Mouse (Mus musculus) megakaryocyte, embryonic 14.5 days (primary cell): ENCODE measurements at regions not wholly inside any gene's neighbourhood (a gene's known extent, or its start where the extent isn't known, plus 50 kb on each side); places are given as distances from the start of the nearest gene placed in this dataset.
"Not testable (repeated sequence)": the region's sequence is repeated elsewhere in the genome, so short reads cannot be mapped to it uniquely, and the experiment has no call there.

Source experiments
- H3K27me3 ChIP-seq: replicated peaks from 2 replicates; pipeline ENCODE3; 2012; ENCODE audit warnings: inconsistent platforms
- H3K36me3 ChIP-seq: replicated peaks from 2 replicates; pipeline ENCODE3; 2012; ENCODE audit warnings: low read length, inconsistent platforms, mixed read lengths
- H3K4me1 ChIP-seq: 2 replicates; pipeline ENCODE4 v1.6.1; 2012; ENCODE audit warnings: inconsistent platforms
- H3K4me3 ChIP-seq: replicated peaks from 2 replicates; pipeline ENCODE3; 2012; ENCODE audit warnings: moderate library complexity, mild to moderate bottlenecking, inconsistent platforms
- H3K9me3 ChIP-seq: 2 replicates; pipeline ENCODE4 v1.6.1; 2012; ENCODE audit warnings: inconsistent platforms
- FLI1 ChIP-seq: IDR thresholded peaks from 2 replicates; pipeline ENCODE4 v1.6.1; 2012; ENCODE audit warnings: low read length, inconsistent platforms, mixed read lengths
- GATA1 ChIP-seq: IDR thresholded peaks from 3 replicates; pipeline ENCODE4 v1.6.1; 2012; ENCODE audit warnings: mixed read lengths, low read length, inconsistent platforms, borderline replicate concordance

DNA sequence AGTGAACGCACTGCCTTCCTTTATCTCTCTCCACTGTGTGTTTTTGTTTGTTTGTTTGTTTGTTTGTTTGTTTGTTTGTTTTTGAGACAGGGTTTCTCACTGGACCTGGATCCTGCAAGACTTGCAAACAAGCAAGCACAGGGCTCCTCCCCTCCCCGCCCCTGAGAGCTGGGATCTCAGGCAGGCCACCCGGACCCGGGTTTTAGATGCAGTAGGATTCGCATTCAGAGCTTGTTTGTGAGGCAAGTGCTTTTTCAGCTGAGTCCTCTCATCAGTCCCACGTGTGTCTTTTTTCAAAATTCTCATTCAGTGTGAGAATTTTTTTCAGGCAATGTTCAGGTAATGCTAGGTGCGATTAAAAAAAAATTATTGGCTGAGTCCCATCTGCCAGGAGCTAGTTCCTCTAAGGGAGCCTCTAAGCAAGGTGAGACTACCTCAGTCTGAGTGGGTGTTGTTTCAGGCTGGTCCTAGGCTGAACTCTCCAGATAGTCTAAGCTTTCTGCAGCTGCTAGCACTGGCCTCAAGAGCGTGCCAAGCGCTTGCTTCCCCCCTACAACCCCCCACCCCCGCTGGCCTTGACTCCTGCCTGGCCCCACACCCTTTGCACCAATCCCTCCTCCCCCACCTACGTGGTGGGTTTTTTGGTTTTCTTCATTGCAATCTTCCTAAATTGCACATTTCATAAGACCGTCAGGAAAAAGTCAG lies 234.4 kb downstream of the Sorl1 start:
- no peak overlapping the region for H3K4me3 ChIP-seq
- no peaks in the 10 kb centered on the region for H3K36me3 ChIP-seq
- H3K9me3 ChIP-seq = 0 out of 2 replicates have a peak, but pooled peaks cover 4% of the 10 kb centered on the region
- H3K27me3 ChIP-seq = peaks cover 8% of the 10 kb centered on the region
- TF ChIP-seq GATA1 (no peak), FLI1 (no peak)
- no peaks in the 10 kb centered on the region for H3K4me1 ChIP-seq

- H3K36me3 ChIP-seq = no peaks in the 10 kb centered on the region
- 0 out of 2 replicates have a peak, but pooled peaks cover 4% of the 10 kb centered on the region for H3K9me3 ChIP-seq
- peaks cover 8% of the 10 kb centered on the region for H3K27me3 ChIP-seq
- no peak for TF ChIP-seq GATA1
- no peak for TF ChIP-seq FLI1
- H3K4me1 ChIP-seq = no peaks in the 10 kb centered on the region
- H3K4me3 ChIP-seq = no peak overlapping the region
Measured at GRCm38 (mm10) chr9:41888616-41889150, 235.4 kb downstream of the Sorl1 start.

DNA sequence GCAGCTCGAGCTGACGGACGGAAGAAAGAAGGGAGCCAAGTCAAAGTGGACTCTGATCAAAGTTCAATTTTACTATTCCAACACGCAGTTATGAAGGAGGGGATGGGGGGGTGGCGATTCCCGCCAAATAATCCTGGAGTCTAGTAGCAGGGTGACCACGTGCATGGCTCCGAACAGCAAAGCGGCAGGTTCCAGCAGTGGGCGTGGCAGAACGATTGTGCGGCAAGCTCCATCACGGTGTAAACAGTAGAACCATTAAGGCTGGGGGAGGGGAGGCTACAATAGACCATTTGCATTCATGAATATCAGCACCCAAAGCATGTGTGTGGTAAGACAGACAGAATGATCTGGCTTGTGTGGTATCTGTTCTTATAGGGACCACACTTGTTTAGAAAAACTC lies 237.6 kb downstream of the Sorl1 start:
- not testable (repeated sequence) for H3K4me3 ChIP-seq, H3K36me3 ChIP-seq, H3K27me3 ChIP-seq, H3K4me1 ChIP-seq, H3K9me3 ChIP-seq

DNA sequence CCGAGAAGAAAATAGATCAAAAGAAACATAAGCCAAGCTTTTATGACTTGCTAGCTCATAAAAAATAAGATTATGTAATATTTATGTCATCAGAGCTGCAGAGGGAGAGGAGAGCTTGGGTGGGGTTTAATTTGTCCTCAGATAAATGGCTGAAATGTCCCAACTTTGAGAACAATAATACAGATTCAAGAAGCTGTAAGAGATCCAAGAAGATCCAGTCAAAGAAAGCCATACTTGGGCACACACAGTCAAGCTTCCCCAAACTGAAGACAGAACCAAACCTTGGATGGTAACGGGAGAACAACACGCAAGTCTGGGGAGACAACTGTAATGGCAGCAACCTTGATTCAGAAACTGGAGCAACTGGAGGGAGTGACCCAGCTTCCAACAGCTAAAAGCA lies 243.6 kb downstream of the Sorl1 start:
- Histone ChIP-seq H3K27me3 (no peaks in the 10 kb centered on the region), H3K4me1 (no peaks in the 10 kb centered on the region), H3K36me3 (no peaks in the 10 kb centered on the region), H3K4me3 (no peak overlapping the region), H3K9me3 (no peaks in the 10 kb centered on the region)
- TF ChIP-seq FLI1 (no peak), GATA1 (no peak)

GRCm38 (mm10) chr9:41879080-41879479 lies 245.0 kb downstream of the Sorl1 start:
- no peak overlapping the region for H3K4me3 ChIP-seq
- no peaks in the 10 kb centered on the region for H3K9me3 ChIP-seq
- H3K27me3 ChIP-seq = no peaks in the 10 kb centered on the region
- no peaks in the 10 kb centered on the region for H3K36me3 ChIP-seq
- no peaks in the 10 kb centered on the region for H3K4me1 ChIP-seq
- TF ChIP-seq FLI1 = no peak
- TF ChIP-seq GATA1 = no peak

- H3K9me3 ChIP-seq = no peaks in the 10 kb centered on the region
- no peaks in the 10 kb centered on the region for H3K4me1 ChIP-seq
- no peak for TF ChIP-seq FLI1
- TF ChIP-seq GATA1 = no peak
- H3K36me3 ChIP-seq = no peaks in the 10 kb centered on the region
- H3K4me3 ChIP-seq = no peak overlapping the region
- no peaks in the 10 kb centered on the region for H3K27me3 ChIP-seq
Measured at GRCm38 (mm10) chr9:41861136-41861535, 263.0 kb downstream of the Sorl1 start.

DNA sequence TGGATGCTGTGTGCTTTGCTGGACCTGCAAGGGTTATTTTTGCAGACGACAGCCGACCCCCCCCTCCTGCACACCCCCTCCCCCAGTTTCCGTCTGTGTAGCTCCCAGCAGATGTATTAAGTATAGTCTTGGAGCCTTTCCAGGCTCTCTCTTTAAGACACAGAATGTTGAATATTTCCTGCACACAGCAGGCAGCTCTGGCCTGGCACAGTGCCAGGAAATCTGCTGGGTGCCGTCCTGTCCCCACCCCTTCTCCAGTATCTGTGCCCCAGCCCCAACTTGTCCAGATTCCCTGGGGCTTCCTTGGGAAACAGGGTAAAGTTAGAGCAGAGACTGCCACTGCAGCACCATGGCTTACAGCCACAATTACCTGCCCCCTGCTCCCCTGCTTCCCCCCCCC lies 263.4 kb downstream of the Sorl1 start:
- Histone ChIP-seq H3K9me3 (no peaks in the 10 kb centered on the region), H3K4me1 (no peaks in the 10 kb centered on the region), H3K36me3 (no peaks in the 10 kb centered on the region), H3K27me3 (no peaks in the 10 kb centered on the region), H3K4me3 (no peak overlapping the region)
- TF ChIP-seq GATA1 (no peak), FLI1 (no peak)

DNA sequence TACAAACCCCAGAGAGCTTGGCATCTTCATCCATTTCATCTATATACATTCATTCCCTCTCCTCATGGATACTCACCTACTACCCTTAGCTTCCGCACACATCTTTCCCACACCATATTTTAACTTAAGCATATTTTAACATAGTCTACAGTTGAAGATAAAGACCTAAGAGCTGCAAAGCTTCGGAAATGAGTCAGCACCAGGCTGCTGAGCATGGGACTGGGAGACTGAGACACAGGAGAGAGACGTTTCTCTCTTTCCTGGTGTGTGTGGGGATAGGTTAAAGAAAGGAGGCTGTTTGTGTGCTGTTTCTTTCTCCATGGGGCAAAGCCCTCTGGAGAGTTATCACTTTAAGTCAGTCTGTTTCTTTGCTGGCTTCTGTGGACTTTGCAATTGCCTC lies 264.3 kb downstream of the Sorl1 start:
- no peak overlapping the region for H3K4me3 ChIP-seq
- no peaks in the 10 kb centered on the region for H3K9me3 ChIP-seq
- TF ChIP-seq GATA1 (no peak), FLI1 (no peak)
- no peaks in the 10 kb centered on the region for H3K36me3 ChIP-seq
- no peaks in the 10 kb centered on the region for H3K27me3 ChIP-seq
- H3K4me1 ChIP-seq = no peaks in the 10 kb centered on the region

DNA sequence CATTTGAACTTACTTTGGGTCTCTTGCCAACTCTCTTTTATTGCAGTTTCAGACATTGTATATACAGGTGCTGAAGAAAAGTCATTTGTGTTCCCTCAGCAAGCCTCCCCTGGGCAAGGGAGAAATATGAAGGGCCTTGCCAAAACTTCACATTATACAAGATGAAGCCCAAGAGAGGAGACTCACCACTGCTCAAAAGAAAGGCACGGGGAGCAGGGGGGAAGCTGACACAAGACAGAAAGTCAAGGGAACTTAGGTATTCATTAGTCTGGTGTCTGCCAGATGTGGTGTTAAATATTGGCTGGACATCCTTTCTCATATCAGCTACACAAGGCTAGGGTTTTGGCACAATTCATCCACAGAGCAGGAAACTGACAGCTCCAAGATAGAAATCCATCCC lies 272.0 kb downstream of the Sorl1 start:
- Histone ChIP-seq H3K4me1 (no peaks in the 10 kb centered on the region), H3K4me3 (no peak overlapping the region), H3K27me3 (no peaks in the 10 kb centered on the region), H3K9me3 (peaks cover 11% of the 10 kb centered on the region), H3K36me3 (no peaks in the 10 kb centered on the region)
- TF ChIP-seq FLI1 (no peak), GATA1 (no peak)

DNA sequence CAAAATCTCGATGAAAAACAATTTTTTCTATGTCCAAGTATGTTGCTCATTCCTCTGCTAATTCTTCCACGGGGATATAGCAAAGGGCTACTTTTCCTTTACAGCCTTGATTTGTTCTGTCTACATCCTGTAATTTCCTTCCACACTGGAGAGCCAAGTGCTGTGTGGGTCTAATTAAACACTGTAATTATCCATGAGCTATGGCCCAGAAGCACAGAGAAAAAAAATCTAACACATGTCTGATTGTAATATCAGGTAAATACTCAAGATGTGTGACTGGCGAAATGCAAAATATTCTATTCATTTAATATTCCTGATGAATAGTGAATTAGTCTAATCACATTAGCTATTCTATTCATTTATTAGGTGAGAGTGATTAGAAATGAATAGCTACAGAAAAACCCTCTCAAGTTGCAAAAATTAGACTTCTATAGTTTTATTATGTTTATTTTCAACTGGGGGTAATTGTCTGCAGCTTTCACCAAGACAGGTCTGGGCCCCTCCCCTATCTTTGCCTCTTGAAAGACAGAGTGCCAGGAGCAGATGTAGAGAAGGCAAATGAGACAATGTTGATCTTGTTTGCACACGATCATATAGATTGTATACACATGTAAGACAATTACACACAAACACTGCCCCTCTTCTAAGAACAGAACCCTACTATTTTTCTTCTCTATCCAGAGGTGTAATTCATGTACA lies 274.3 kb downstream of the Sorl1 start:
- H3K27me3 ChIP-seq = no peaks in the 10 kb centered on the region
- H3K9me3 ChIP-seq = peaks cover 11% of the 10 kb centered on the region
- H3K4me3 ChIP-seq = no peak overlapping the region
- no peaks in the 10 kb centered on the region for H3K4me1 ChIP-seq
- no peaks in the 10 kb centered on the region for H3K36me3 ChIP-seq
- TF ChIP-seq FLI1 (no peak), GATA1 (no peak)
